Mouse (Mus musculus) brain, embryonic 14.5 days (tissue): ENCODE measurements around the gene Ccdc38.

Source experiments
- CTCF ChIP-seq: fragments of 200-500 bp; IDR thresholded peaks from 2 replicates; pipeline ENCODE4 v1.5.1; 2012; ENCODE audit warnings: inconsistent platforms, mild to moderate bottlenecking, moderate library complexity, borderline replicate concordance; ENCODE audit not compliant: insufficient read depth, insufficient read length; ENCODE audit errors: extremely low read depth
- POLR2A ChIP-seq: fragments of 200-500 bp; IDR thresholded peaks from 2 replicates; pipeline ENCODE4 v1.6.1; 2012; ENCODE audit warnings: mild to moderate bottlenecking, inconsistent platforms, borderline replicate concordance; ENCODE audit not compliant: poor library complexity, insufficient read depth, insufficient read length, severe bottlenecking; ENCODE audit errors: extremely low read depth

DNA sequence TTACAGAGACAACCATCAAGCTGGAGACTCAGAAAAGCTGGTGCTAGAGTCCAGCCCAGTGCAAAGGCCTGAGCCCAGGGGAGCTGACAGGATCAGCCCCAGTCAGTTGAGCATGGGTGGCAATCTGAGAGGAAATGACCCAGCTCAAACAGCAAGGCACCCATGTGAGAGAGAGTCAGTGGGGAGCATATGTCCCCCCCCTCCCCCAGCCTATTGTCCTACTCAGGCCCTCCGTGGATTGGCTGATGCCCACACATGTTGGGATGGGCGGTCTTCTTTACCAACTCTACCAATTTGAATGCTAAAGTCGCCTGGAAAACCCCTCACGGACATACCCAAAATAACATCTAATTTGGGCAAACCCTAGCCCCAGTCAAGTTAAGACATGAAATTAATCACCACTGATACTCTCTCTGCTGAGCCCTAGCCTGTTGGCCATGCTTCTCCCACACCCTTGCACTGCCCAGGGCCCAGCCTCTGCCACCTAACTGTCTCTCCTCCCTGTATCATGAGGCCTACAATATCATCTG, 7.4 kb downstream of the Ccdc38 start:
- TF ChIP-seq POLR2A (no peak), CTCF (no peak)
